Mouse (Mus musculus) testis, postnatal 10 days (tissue): ENCODE results near the gene Wdr64.

Experiments
- DNase-seq: peaks from one replicate; pipeline ENCODE4 v3.0.0; 2021; ENCODE audit warnings: low spot score

The Wdr64 gene

DNA sequence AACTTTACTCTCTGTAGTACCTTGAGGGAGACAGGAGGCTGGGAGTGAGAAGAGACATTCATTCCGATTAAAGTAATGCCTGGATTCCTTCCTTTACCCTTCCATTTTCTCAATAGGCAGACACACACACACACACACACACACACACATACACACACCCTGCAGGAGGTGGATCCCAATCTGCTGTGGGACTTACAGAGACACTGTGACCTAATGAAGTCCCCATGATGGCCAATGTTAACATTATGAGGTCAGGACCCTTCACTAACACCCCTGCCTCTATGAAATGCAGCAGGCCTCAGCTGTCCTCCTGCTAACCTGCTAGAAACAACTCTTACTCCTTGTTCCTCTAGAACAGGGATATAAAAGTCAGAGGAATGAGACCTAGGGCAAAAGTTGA lies at the start of gene Wdr64:
Wdr64 (plus strand) TSS at position 301 of the 400 bp plus-strand sequence.
- DNase-seq: no peak

- DNase-seq: no peak
Observed at GRCm38 (mm10) chr1:175648615-175649014, 49.8 kb upstream of the Wdr64 start.

- DNase-seq: no peak
Observed at GRCm38 (mm10) chr1:175659900-175660299, 38.5 kb upstream of the Wdr64 start.

DNA sequence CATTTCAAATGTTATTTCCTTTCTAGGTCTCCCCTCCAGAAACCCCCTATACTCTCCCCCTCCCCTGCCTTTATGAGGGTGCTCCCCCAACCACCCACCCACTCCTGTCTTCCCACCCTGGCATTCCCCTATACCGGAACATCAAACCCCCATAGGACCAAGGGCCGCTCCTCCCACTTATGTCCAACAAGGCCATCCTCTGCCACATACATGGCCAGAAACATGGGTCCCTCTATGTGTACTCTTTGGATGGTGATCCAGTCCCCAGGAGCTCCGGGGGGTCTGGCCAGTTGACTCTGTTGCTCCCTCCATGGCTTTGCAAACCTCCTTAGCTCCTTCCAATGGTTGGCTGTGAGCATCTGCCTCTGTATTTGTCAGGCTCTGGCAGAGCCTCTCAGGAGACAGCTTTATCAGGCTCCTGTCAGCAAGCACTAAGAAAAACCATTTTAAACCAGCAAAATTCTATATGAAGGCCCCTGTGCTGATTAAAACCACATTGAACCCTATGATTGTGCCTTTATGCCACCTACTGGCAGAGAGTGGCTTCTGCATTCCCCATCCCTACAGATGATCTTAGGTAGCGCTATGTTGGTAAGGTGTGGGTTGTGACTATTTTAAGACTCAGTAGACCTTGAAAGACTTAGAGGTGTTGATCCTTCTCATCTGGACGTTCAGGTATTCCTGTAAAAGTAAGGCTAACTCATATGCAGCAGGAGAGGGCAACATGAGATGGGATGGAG lies 29.6 kb upstream of the Wdr64 start:
- DNase-seq: no peak

DNA sequence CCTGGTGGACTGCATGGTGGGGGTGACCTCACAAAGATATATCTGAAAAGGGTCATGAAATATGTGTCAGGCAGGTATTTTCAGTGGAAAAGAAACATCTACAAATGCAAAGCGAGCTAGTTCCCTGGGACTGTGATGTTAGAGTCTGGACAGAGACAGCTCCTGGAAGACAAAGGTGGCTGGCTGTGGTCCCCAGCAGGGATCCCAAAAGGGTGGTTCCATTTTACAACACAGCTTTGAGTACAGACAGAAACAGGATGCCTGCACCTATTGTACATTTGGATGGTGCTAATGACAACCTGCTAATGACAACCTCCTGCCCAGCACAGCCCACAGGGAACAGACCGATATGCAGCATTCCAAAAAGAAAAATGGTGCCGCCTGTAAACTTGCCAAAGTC lies 28.9 kb upstream of the Wdr64 start:
- no peak for DNase-seq

DNA sequence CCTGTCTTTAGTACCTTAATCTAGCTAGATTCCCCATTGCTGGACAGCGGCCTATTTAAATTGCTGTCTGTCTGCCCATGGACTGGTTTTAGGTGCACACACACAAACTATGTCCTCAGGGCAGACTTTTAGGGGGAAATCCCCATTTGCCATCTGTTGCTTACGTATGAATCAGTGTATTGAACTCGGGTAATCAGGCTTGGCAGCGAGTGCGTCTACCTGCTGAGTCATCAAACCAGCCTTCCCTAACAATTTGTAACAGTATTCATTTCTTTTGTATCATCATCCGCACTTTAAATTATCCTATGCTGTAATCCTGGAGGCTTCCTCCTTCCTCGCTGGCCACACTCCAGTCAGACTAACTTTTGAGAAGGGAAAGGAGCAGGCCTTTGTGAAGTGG lies 28.4 kb upstream of the Wdr64 start:
- DNase-seq: no peak

DNA sequence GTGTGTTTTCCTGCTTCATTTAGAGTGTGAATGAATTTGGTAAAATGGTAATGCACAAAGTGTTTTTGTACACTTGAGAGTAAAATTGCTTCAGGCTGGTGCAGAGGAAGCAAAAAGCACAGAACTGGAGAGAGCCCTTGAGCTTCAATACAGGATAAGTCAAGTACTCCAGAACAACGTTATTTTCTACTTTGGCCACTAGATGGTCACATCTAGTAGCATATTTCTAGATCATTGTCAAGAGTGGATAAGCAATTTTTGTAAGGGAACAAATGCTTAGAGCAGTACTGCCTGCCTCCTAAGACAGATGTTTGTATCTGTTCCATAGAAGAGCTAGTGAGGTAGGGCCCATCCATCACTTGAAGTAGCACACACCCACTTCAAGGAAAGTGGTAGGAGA lies 26.8 kb upstream of the Wdr64 start:
- no peak for DNase-seq

GRCm38 (mm10) chr1:175673563-175674325 lies 24.6 kb upstream of the Wdr64 start:
- DNase-seq: no peak

DNA sequence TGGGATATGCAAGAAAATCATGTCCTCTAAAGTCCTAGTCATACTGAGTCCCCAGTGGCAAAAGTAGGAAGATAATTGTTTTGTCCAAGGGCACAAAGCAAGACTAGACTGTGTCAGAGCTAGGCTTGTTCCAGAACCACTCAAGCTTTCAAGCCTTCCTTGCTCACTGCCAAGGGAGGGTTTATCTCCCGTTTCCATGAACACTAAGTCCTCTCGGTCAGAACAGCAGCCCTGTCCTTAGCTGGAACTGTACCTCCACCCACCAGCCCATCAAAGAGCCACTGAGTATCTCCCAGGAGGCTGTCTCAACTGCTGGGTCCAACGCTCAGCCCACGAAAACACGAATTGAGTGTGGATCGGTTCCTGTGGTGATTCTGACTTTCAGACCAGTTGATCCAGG lies 23.3 kb upstream of the Wdr64 start:
- DNase-seq: no peak

GRCm38 (mm10) chr1:175677459-175677858 lies 20.9 kb upstream of the Wdr64 start:
- DNase-seq: no peak

- no peak for DNase-seq
Observed at GRCm38 (mm10) chr1:175680995-175681394, 17.4 kb upstream of the Wdr64 start.

- no peak for DNase-seq
Observed at GRCm38 (mm10) chr1:175691686-175692245, 6.6 kb upstream of the Wdr64 start.

DNA sequence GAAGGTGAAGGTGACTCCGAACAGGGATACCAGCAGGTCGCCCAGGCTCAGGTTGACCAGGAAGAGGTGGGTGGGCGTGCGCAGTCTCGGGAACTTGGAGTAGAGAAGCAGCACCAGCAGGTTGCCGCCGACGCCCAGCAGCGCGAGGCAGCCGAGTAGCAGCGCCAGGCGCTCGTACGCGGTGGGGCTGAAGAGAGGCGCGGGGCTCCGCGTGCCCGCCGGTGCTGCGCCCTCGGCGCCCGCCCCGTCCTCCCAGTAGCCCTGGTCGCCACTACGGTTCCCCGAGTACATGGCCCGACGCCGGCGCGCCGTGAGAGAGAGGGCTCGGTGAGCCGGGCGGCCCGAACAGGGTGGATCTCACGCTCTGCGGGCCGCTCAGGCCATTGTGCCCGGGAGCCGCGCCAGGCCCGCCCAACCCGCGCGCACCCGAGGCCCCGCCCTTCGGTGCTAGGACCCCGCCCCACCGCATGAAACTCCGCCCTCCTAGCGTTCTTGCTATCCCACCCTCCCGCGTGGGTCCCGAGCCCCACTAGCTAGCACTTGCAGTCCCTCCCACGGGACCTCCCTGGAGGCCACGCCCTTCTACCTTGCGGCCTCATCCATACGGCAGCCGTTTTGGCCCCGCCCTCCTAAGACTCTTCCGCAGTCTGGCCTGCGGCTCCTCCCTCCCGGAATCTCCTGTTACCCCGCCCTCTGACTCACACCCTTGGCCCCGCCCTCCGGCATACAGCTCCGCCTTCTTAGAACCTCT lies 6.0 kb upstream of the Wdr64 start, which contains the start of the genes Opn3 and Chml:
Opn3 (minus strand) TSS at position 531 of the 751 bp plus-strand sequence.
Chml (minus strand) TSS at position 656 of the 751 bp plus-strand sequence.
- DNase-seq: peak; percentile 99

DNA sequence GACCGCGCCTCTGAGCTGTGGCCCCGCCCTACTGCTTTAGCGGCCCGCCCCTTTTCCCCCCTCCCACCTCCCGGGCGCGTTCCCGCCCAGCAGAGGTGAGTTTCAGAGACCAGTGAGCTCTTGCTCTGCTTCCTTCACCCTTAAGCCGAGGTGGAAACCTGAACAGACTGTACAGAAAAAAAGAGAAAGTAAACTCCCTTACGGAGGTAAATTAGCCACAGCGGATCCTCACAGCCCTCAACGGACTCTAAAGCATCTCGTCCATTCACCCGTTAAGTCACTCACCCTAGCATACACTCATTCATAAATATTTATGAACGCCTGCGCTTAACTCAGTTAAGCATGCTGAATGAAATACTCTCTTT lies 5.4 kb upstream of the Wdr64 start:
- DNase-seq: no peak

GRCm38 (mm10) chr1:175693429-175693960 lies 4.9 kb upstream of the Wdr64 start:
- DNase-seq: no peak

GRCm38 (mm10) chr1:175699375-175699774 lies 982 bp downstream of the Wdr64 start:
- no peak for DNase-seq

GRCm38 (mm10) chr1:175699796-175700195 lies 1.4 kb downstream of the Wdr64 start:
- no peak for DNase-seq

- no peak for DNase-seq
Observed at GRCm38 (mm10) chr1:175701145-175701544, 2.8 kb downstream of the Wdr64 start.

- no peak for DNase-seq
Observed at GRCm38 (mm10) chr1:175707599-175707998, 9.2 kb downstream of the Wdr64 start.

DNA sequence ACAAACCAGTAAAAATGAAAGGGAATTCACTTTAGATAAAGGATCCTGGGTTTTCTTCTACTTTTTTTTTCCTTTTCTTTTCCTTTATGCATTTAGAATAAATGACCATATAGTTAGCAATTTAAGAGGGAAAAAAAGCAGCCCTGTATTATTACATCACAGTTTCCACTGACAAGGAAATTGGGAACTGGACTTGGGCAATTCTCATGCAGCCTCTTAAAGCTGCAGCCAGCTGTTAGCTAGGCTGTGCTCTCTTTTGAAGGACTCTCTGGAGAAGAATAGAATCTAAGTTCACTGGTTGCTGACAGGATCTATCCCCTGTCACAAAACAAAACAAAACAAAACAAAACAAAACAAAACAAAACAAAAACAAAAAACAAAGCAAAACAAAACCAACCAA lies 9.6 kb downstream of the Wdr64 start:
- DNase-seq: no peak

DNA sequence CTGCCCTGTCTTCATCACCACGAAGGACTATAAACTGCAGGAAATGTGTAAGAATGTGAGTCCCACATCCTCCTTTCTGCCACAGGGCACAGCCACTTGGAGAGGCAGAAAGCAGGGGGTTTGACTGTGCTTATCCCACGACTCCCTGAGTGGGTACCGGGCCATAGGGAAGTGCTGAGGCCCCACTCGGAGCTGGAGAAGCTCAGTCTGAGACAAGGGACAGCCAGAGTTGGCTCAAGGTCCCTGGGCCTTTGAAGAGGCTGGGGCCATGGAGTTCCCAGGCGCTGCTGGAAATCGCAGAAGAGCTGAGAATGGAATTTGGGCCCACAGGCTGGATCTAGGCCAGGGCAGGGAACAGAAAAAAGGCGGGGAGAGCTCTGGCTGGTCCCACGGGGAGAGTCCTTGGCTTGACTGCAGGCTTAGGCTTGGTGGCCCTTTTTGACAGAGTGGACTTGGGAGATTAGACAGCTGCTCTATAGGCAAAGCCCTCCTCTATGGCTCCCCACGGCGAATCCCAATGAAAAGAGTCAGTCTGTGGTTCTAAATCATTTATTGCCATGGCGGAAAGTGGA lies 14.0 kb downstream of the Wdr64 start:
- no peak for DNase-seq

GRCm38 (mm10) chr1:175716832-175717231 lies 18.4 kb downstream of the Wdr64 start:
- DNase-seq: no peak
